Mouse (Mus musculus) cerebellum, adult 9-10 months (tissue): ENCODE results near the gene Olfr1212.

Experiments used
- DNase-seq: peaks from one replicate; pipeline ENCODE4 v3.0.0; 2022

Olfr1212 gene

GRCm38 (mm10) chr2:88953669-88954068 lies at the start of gene Olfr1212:
Gene Olfr1212 (plus strand): TSS chr2:88953969.
- DNase-seq, result no peak

- DNase-seq, result no peak
Observed at GRCm38 (mm10) chr2:88915057-88915456, 38.7 kb upstream of the Olfr1212 start, which contains the start of gene Olfr1209. Gene Olfr1209 (minus strand): TSS chr2:88915157.

- DNase-seq, result no peak
Observed at GRCm38 (mm10) chr2:88938011-88938410, 15.8 kb upstream of the Olfr1212 start, which contains the start of gene Olfr1211. Gene Olfr1211 (minus strand): TSS chr2:88938111.

- DNase-seq, result no peak
Observed at GRCm38 (mm10) chr2:88980181-88980580, 26.4 kb downstream of the Olfr1212 start, which contains the start of gene Gm13762. Gene Gm13762 (minus strand): TSS chr2:88980281.

- no peak for DNase-seq
Observed at GRCm38 (mm10) chr2:88992553-88992952, 38.8 kb downstream of the Olfr1212 start, which contains the start of gene Olfr1214. Gene Olfr1214 (minus strand): TSS chr2:88992653.

GRCm38 (mm10) chr2:89006873-89007272 lies 53.1 kb downstream of the Olfr1212 start, which contains the start of gene Olfr1215:
Gene Olfr1215 (minus strand): TSS chr2:89006973.
- no peak for DNase-seq
